Mouse (Mus musculus) hindbrain, embryonic 11.5 days (tissue): ENCODE results near the gene Slc24a3. TPM values are rescaled to one million over a fixed set of nuclear protein-coding genes. Genes with fewer than 3 reads are reported as not detected.

Experiments
- ATAC-seq: fragments of 200-750 bp; cut with Nextera tagmentation; 2 replicates; pipeline ENCODE4 v1.8.0; 2017; ENCODE audit warnings: mild to moderate bottlenecking, moderate TSS enrichment, moderate library complexity; ENCODE audit not compliant: low FRiP score
- DNase-seq: peaks from one replicate; pipeline ENCODE4 v3.0.0-alpha.2; 2015; ENCODE audit warnings: low spot score
- H3K27ac ChIP-seq: fragments of 300-500 bp; sonication (generic); 2 replicates; pipeline ENCODE4 v1.5.1; 2014; ENCODE audit warnings: mild to moderate bottlenecking, low read depth, low read length
- H3K27me3 ChIP-seq: fragments of 300-500 bp; sonication (generic); 2 replicates; pipeline ENCODE4 v1.6.1; 2014; ENCODE audit warnings: mild to moderate bottlenecking, low read length, moderate library complexity, mixed read lengths; ENCODE audit not compliant: control insufficient read depth, insufficient read depth
- H3K36me3 ChIP-seq: fragments of 300-500 bp; sonication (generic); 2 replicates; pipeline ENCODE4 v1.6.1; 2014; ENCODE audit warnings: mild to moderate bottlenecking, low read length, moderate library complexity, mixed read lengths; ENCODE audit not compliant: control insufficient read depth, insufficient read depth
- H3K4me1 ChIP-seq: fragments of 300-500 bp; sonication (generic); replicated peaks from 2 replicates; pipeline ENCODE4 v1.6.1; 2014; ENCODE audit warnings: low read length, mixed read lengths; ENCODE audit not compliant: control insufficient read depth, insufficient read depth
- H3K4me2 ChIP-seq: fragments of 300-500 bp; sonication (generic); replicated peaks from 2 replicates; pipeline ENCODE4 v1.6.1; 2014; ENCODE audit warnings: mild to moderate bottlenecking, low read depth, low read length
- H3K4me3 ChIP-seq: fragments of 300-500 bp; sonication (generic); 2 replicates; pipeline ENCODE4 v1.5.1; 2014; ENCODE audit warnings: low read depth, low read length
- H3K9ac ChIP-seq: fragments of 300-500 bp; sonication (generic); 2 replicates; pipeline ENCODE4 v1.6.1; 2014; ENCODE audit warnings: low read depth, low read length
- H3K9me3 ChIP-seq: fragments of 300-500 bp; sonication (generic); 2 replicates; pipeline ENCODE4 v1.6.1; 2016; ENCODE audit warnings: low read length; ENCODE audit not compliant: control insufficient read depth
- WGBS: fragments of 180-500 bp; shearing (Covaris S2); extraction: QIAGEN DNeasy Blood & Tissue Kit; methylation state at CpG from one replicate; pipeline ENCODE4 v1.1.7; 2014; 5-methylcytosine and 5-hydroxymethylcytosine counted together
- polyA plus RNA-seq: library from polyadenylated mRNA; unstranded; fragments of >200 nt; fragmentation: Nextera tagmentation; extraction: Ambion mirVana; gene quantifications from 2 replicates; pipeline ENCODE4 v1.2.1, GENCODE M21; 2014

The Slc24a3 gene
- polyA plus RNA-seq, 1 experiment from 2014 or later: 2.5 TPM

- no peaks in the 10 kb centered on the region for H3K27me3 ChIP-seq
- 81% methylated on average over 5 of the region's 5 CpGs for WGBS
- H3K4me1 ChIP-seq: no peaks in the 10 kb centered on the region
- DNase-seq: no peak
- H3K9ac ChIP-seq: no peak overlapping the region
- no peaks in the 10 kb centered on the region for H3K9me3 ChIP-seq
- ATAC-seq: no peak
- H3K36me3 ChIP-seq: no peaks in the 10 kb centered on the region
- no peak overlapping the region for H3K27ac ChIP-seq
- no peak overlapping the region for H3K4me3 ChIP-seq
- no peak overlapping the region for H3K4me2 ChIP-seq
These were observed 206.2 kb downstream of the Slc24a3 start for GRCm38 (mm10) chr2:145373803-145374202.

GRCm38 (mm10) chr2:145382908-145383770 is 215.6 kb downstream of the Slc24a3 start:
- no peak overlapping the region for H3K4me2 ChIP-seq
- H3K4me3 ChIP-seq: no peak overlapping the region
- H3K4me1 ChIP-seq: no peaks in the 10 kb centered on the region
- H3K27ac ChIP-seq: no peak overlapping the region
- no peaks in the 10 kb centered on the region for H3K9me3 ChIP-seq
- H3K9ac ChIP-seq: no peak overlapping the region
- 82% methylated on average over 13 of the region's 13 CpGs for WGBS
- ATAC-seq (no peak), DNase-seq (no peak)
- H3K36me3 ChIP-seq: no peaks in the 10 kb centered on the region
- no peaks in the 10 kb centered on the region for H3K27me3 ChIP-seq

- no peak overlapping the region for H3K9ac ChIP-seq
- H3K9me3 ChIP-seq: no peaks in the 10 kb centered on the region
- no peaks in the 10 kb centered on the region for H3K27me3 ChIP-seq
- no peak for ATAC-seq
- no peak overlapping the region for H3K4me2 ChIP-seq
- no peak overlapping the region for H3K4me3 ChIP-seq
- no peaks in the 10 kb centered on the region for H3K36me3 ChIP-seq
- no peak overlapping the region for H3K27ac ChIP-seq
- WGBS: 87% methylated on average over 2 of the region's 2 CpGs
- no peak for DNase-seq
- no peaks in the 10 kb centered on the region for H3K4me1 ChIP-seq
These were observed 216.7 kb downstream of the Slc24a3 start for GRCm38 (mm10) chr2:145384221-145384620.

GRCm38 (mm10) chr2:145385220-145385619 is 217.7 kb downstream of the Slc24a3 start:
- Histone ChIP-seq H3K9me3 (no peaks in the 10 kb centered on the region), H3K4me3 (no peak overlapping the region), H3K4me2 (no peak overlapping the region), H3K27ac (no peak overlapping the region), H3K27me3 (no peaks in the 10 kb centered on the region), H3K9ac (no peak overlapping the region), H3K36me3 (no peaks in the 10 kb centered on the region), H3K4me1 (no peaks in the 10 kb centered on the region)
- ATAC-seq: no peak
- no peak for DNase-seq
- 93% methylated on average over 3 of the region's 3 CpGs for WGBS

- H3K4me3 ChIP-seq: no peak overlapping the region
- no peaks in the 10 kb centered on the region for H3K9me3 ChIP-seq
- no peaks in the 10 kb centered on the region for H3K27me3 ChIP-seq
- 47% methylated on average over 1 of the region's 1 CpGs for WGBS
- no peaks in the 10 kb centered on the region for H3K4me1 ChIP-seq
- H3K4me2 ChIP-seq: no peak overlapping the region
- no peaks in the 10 kb centered on the region for H3K36me3 ChIP-seq
- H3K27ac ChIP-seq: no peak overlapping the region
- ATAC-seq (no peak), DNase-seq (no peak)
- H3K9ac ChIP-seq: no peak overlapping the region
These were observed 218.2 kb downstream of the Slc24a3 start for GRCm38 (mm10) chr2:145385773-145386172.

DNA sequence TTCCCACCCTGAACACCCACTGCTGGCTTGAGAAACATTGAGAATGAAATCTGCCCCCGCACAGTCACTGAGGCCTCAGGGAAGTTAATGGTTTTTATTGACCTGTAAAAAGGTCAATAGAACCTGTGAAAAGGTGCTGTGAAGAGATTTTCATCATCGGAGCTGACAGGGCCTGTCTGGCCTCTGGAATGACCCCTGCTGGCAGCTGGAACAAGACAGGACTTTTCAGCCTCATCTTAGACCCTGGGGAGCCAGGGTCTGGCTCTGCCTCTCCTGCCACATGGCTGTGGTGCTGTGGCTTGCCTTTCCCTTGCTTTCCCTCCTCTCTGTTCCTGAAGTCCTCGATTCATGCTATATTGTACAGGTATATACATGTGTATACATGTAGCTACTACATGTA is 228.2 kb downstream of the Slc24a3 start:
- no peaks in the 10 kb centered on the region for H3K27me3 ChIP-seq
- H3K9me3 ChIP-seq: no peaks in the 10 kb centered on the region
- no peaks in the 10 kb centered on the region for H3K36me3 ChIP-seq
- ATAC-seq (no peak; the same call in 1 of the 2 replicates), DNase-seq (no peak)
- H3K27ac ChIP-seq: no peak overlapping the region
- WGBS: 64% methylated on average over 3 of the region's 3 CpGs
- no peak overlapping the region for H3K4me3 ChIP-seq
- no peak overlapping the region for H3K4me2 ChIP-seq
- H3K4me1 ChIP-seq: no peaks in the 10 kb centered on the region
- H3K9ac ChIP-seq: no peak overlapping the region

DNA sequence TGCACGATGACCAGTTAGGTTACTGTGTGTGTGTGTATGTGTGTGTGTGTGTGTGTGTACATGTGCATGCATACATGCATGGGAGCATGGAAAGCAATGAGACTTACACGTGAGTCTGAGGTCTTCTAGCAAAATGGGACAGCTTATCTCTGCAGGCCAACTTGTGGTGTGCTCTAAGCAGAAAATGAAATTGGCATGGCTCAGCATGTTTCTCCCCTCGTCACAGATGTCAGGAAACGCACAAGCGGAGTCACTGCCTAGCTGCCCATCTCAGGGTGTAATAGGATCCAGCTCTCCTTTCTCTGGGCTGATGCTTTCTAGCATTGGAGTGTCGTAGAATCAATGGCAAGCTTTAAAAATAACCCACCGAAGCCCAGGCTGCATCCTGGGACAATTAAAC is 229.0 kb downstream of the Slc24a3 start:
- no peaks in the 10 kb centered on the region for H3K36me3 ChIP-seq
- H3K9me3 ChIP-seq: no peaks in the 10 kb centered on the region
- H3K4me2 ChIP-seq: no peak overlapping the region
- no peak overlapping the region for H3K4me3 ChIP-seq
- ATAC-seq: no peak; the same call in 1 of the 2 replicates
- no peak overlapping the region for H3K9ac ChIP-seq
- no peak overlapping the region for H3K27ac ChIP-seq
- WGBS: 54% methylated on average over 7 of the region's 7 CpGs
- no peaks in the 10 kb centered on the region for H3K4me1 ChIP-seq
- no peaks in the 10 kb centered on the region for H3K27me3 ChIP-seq
- DNase-seq: peak; percentile 21

GRCm38 (mm10) chr2:145397456-145398206 is 230.1 kb downstream of the Slc24a3 start:
- Histone ChIP-seq H3K36me3 (no peaks in the 10 kb centered on the region), H3K27me3 (no peaks in the 10 kb centered on the region), H3K9ac (no peak overlapping the region), H3K4me2 (no peak overlapping the region), H3K4me1 (no peaks in the 10 kb centered on the region), H3K4me3 (no peak overlapping the region), H3K27ac (no peak overlapping the region), H3K9me3 (no peaks in the 10 kb centered on the region)
- DNase-seq (peak; percentile 27), ATAC-seq (peak; percentile 3; the same call in 1 of the 2 replicates)
- WGBS: 52% methylated on average over 10 of the region's 10 CpGs
